Mouse (Mus musculus) liver, embryonic 11.5 days (tissue): ENCODE measurements around the gene Alg9. TPM values are rescaled to one million over a fixed set of nuclear protein-coding genes. Genes with fewer than 3 reads are reported as not detected.

Experiments used
- ATAC-seq: fragments of 200-750 bp; cut with Nextera tagmentation; replicated peaks from 2 replicates; pipeline ENCODE4 v1.8.0; 2017; ENCODE audit warnings: moderate number of reproducible peaks, mild to moderate bottlenecking, moderate TSS enrichment, moderate library complexity; ENCODE audit not compliant: low FRiP score
- DNase-seq: peaks from one replicate; pipeline ENCODE4 v3.0.0-alpha.2; 2017; ENCODE audit warnings: low spot score
- H3K27ac ChIP-seq: fragments of 300-500 bp; sonication (generic); 2 replicates; pipeline ENCODE4 v1.5.1; 2014; ENCODE audit warnings: mild to moderate bottlenecking, low read depth, low read length, control low read depth
- H3K27me3 ChIP-seq: fragments of 300-500 bp; sonication (generic); replicated peaks from 2 replicates; pipeline ENCODE4 v1.6.1; 2014; ENCODE audit warnings: low read length, mixed read lengths; ENCODE audit not compliant: control insufficient read depth, insufficient read depth
- H3K36me3 ChIP-seq: fragments of 300-500 bp; sonication (generic); 2 replicates; pipeline ENCODE4 v1.6.1; 2014; ENCODE audit warnings: mild to moderate bottlenecking, low read length, moderate library complexity, mixed read lengths; ENCODE audit not compliant: control insufficient read depth, insufficient read depth
- H3K4me1 ChIP-seq: fragments of 300-500 bp; sonication (generic); replicated peaks from 2 replicates; pipeline ENCODE4 v1.6.1; 2014; ENCODE audit warnings: low read length, mixed read lengths; ENCODE audit not compliant: control insufficient read depth, insufficient read depth
- H3K4me2 ChIP-seq: fragments of 300-500 bp; sonication (generic); 2 replicates; pipeline ENCODE4 v1.6.1; 2014; ENCODE audit warnings: mild to moderate bottlenecking, control low read depth, moderate library complexity
- H3K4me3 ChIP-seq: fragments of 300-500 bp; sonication (generic); 2 replicates; pipeline ENCODE4 v1.5.1; 2014; ENCODE audit warnings: low read depth, low read length, control low read depth
- H3K9ac ChIP-seq: fragments of 300-500 bp; sonication (generic); 2 replicates; pipeline ENCODE4 v1.6.1; 2014; ENCODE audit warnings: low read depth, low read length, control low read depth
- H3K9me3 ChIP-seq: fragments of 300-500 bp; sonication (generic); 2 replicates; pipeline ENCODE4 v1.6.1; 2016; ENCODE audit warnings: low read length, inconsistent platforms, mixed read lengths; ENCODE audit not compliant: control insufficient read depth
- WGBS: fragments of 180-500 bp; shearing (Covaris S2); extraction: QIAGEN DNeasy Blood & Tissue Kit; methylation state at CpG from one replicate; pipeline ENCODE4 v1.1.7; 2014; 5-methylcytosine and 5-hydroxymethylcytosine counted together
- polyA plus RNA-seq: library from polyadenylated mRNA; unstranded; fragments of >200 nt; fragmentation: Nextera tagmentation; extraction: Ambion mirVana; gene quantifications from 2 replicates; pipeline ENCODE4 v1.2.1, GENCODE M21; 2014

The Alg9 gene
- polyA plus RNA-seq, 1 experiment from 2014 or later, result 33.0 TPM

DNA sequence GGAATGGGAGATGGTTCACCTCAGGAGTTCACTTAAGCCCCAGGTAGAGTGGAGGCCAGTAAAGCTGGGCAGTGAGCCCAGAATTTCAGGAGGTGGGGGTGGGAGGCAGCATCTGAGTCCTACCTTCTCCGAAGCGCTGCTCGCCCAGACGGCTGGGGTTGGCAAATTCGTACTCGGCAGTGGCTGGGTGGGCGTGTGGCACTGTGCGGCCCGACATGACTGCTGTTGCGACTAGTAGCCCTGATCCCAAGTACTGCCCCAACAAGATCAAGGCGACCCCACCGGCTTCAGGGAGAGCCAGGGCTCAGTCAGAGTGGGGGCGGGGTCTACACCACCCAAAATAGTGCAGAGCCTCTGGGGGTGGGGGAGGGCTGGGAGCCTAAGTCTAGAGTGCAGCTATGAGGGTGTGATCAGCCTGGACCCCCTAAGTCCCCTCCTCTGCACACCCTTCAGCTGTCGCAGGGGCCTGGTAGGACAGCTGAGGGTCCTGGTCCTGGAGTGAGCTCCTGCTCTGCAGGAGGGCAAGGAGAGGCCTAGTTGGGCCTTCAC, 22.7 kb upstream of the Alg9 start, which contains the start of gene Hspb2:
Hspb2 (minus strand) TSS at position 301 of the 549 bp plus-strand sequence.
- DNase-seq (peak; percentile 30), ATAC-seq (no peak)
- no peak within 1 kb of the TSS for H3K4me3 ChIP-seq
- H3K4me1 ChIP-seq, result 0 out of 2 replicates have a peak, but pooled peaks cover 2% of the 10 kb centered on the region
- no peaks in the 10 kb centered on the region for H3K9me3 ChIP-seq
- H3K36me3 ChIP-seq, result no peaks in the 10 kb centered on the region
- peaks cover 9% of the 10 kb centered on the region; the same call in 1 of the 2 replicates for H3K27me3 ChIP-seq
- no peak within 1 kb of the TSS for H3K27ac ChIP-seq
- 76% methylated on average over 14 of the region's 14 CpGs for WGBS
- H3K4me2 ChIP-seq, result no peak within 1 kb of the TSS; the same call in 1 of the 2 replicates
- H3K9ac ChIP-seq, result no peak within 1 kb of the TSS

DNA sequence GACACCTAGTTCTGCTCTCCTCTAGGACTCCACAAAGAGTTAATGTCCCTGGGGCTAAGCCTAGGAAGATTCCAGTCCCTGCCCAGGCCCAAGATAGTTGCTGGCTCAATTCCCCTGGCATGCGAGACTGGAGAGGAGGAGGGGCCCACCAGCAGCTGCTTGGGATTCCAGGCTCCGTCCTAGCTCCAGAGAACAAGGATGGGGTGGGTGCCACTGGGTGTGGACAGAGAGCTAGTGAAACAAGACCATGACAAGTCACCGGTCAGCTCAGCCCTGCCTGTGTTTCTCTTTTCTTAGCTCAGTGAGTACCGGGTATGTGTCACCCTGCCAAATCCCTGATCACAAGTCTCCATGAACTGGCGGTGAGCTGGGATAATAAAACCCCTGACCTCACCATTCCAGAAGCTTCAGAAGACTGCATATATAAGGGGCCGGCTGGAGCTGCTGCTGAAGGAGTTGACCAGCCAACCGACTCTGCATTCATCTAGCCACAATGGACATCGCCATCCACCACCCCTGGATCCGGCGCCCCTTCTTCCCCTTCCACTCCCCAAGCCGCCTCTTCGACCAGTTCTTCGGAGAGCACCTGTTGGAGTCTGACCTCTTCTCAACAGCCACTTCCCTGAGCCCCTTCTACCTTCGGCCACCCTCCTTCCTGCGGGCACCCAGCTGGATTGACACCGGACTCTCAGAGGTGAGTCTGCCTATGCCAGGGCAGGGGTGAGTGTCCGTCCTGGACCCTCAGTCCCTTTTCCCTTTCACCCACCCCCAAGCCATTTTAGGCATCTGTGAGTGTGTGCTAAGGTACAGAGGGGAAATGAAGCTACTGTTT, 21.8 kb upstream of the Alg9 start:
- Histone ChIP-seq H3K4me1 (0 out of 2 replicates have a peak, but pooled peaks cover 2% of the 10 kb centered on the region), H3K4me3 (no peak overlapping the region), H3K36me3 (no peaks in the 10 kb centered on the region), H3K9me3 (no peaks in the 10 kb centered on the region), H3K27me3 (peaks cover 9% of the 10 kb centered on the region; the same call in 1 of the 2 replicates), H3K9ac (no peak overlapping the region), H3K27ac (no peak overlapping the region), H3K4me2 (no peak overlapping the region; the same call in 1 of the 2 replicates)
- WGBS, result 72% methylated on average over 17 of the region's 17 CpGs
- ATAC-seq (no peak), DNase-seq (peak; percentile 30)

DNA sequence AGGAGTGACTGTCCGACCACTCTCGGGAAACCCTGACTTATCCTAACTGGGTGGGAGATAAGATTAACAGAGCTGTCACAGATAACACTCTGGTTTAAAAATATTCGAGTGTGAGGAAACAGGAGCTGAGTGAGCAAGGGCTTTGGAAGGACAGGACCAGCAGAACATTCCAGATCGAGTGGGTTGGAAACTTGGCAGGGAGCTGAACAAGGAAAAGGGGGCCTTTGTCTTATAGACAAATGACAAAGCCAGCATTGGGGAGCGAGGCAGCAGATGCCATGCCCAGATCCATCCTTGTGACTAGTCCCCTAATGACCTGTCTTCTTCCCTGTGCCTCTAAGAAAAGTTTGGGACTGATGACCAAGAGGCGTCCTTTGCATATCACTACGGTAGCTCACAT, 20.9 kb upstream of the Alg9 start:
- Histone ChIP-seq H3K9ac (no peak overlapping the region), H3K27ac (no peak overlapping the region), H3K4me3 (no peak overlapping the region), H3K9me3 (no peaks in the 10 kb centered on the region), H3K4me1 (0 out of 2 replicates have a peak, but pooled peaks cover 2% of the 10 kb centered on the region), H3K27me3 (peaks cover 9% of the 10 kb centered on the region; the same call in 1 of the 2 replicates), H3K4me2 (no peak overlapping the region), H3K36me3 (no peaks in the 10 kb centered on the region)
- DNase-seq (no peak), ATAC-seq (no peak)
- WGBS, result 40% methylated on average over 7 of the region's 7 CpGs

DNA sequence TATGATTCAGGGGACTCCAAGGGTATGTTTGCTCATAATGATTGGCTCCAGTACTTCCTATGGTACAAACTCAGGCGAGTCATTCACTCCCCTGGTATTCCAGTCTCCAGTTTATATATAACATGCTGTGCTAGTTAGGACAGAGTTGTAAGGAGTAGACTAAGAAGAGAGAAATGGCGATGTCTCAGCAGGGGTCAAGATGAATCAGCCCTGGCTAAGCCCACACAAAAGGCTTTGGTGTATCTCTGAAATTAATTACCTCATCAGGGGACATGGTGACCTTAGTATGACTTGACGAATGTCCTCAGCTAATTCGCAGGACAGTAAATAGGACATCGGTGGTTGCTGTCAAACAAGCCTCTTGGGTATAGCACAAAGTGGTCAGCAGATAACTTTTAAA, 18.1 kb upstream of the Alg9 start:
- H3K9ac ChIP-seq, result no peak overlapping the region
- WGBS, result 61% methylated on average over 5 of the region's 5 CpGs

DNA sequence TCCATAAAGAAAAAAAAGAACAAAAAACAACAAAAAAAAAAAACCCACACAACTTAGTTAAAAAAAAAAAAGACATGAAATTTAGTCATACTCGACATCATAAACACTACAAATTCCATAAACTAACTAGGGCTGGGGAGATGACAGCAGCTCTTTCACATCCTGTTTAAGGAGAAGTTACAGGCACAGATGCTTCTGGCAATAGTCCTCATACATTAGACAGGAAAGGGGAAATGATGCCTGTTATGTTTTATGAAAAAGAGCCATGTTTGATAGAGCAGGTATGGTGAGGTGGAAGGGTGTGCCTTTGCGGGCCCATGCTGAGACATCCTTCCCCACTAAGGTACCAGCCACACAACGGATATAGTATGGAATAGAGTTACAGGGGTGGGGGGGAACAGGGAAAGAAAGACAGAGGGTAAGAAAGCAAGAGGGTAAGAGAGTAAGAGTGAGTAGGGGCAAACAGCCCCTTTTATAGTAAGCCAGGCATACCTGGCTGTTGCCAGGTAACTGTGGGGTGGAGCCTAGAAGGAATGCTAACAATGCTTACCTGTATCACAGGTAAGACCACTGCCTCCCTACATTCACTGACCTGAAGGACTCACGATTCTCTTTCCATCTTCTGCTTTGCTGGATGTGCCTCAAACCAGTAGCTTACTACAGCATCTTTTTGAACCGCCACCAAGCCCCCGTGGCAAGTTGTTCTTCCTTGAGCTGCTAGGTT, 13.1 kb upstream of the Alg9 start:
- Histone ChIP-seq H3K4me3 (no peak overlapping the region), H3K4me1 (no peaks in the 10 kb centered on the region), H3K27ac (no peak overlapping the region), H3K9me3 (no peaks in the 10 kb centered on the region), H3K9ac (no peak overlapping the region), H3K36me3 (no peaks in the 10 kb centered on the region), H3K4me2 (no peak overlapping the region), H3K27me3 (no peaks in the 10 kb centered on the region)
- no peak for DNase-seq
- no peak for ATAC-seq
- 66% methylated on average over 6 of the region's 6 CpGs for WGBS

More for the DNA sequence above, 18.1 kb upstream of the Alg9 start:
- Histone ChIP-seq H3K4me3 (no peak overlapping the region), H3K27ac (no peak overlapping the region), H3K27me3 (peaks cover 5% of the 10 kb centered on the region; the same call in 1 of the 2 replicates), H3K9me3 (no peaks in the 10 kb centered on the region), H3K4me2 (no peak overlapping the region), H3K36me3 (no peaks in the 10 kb centered on the region), H3K4me1 (0 out of 2 replicates have a peak, but pooled peaks cover 2% of the 10 kb centered on the region)
- DNase-seq, result no peak
- no peak for ATAC-seq

DNA sequence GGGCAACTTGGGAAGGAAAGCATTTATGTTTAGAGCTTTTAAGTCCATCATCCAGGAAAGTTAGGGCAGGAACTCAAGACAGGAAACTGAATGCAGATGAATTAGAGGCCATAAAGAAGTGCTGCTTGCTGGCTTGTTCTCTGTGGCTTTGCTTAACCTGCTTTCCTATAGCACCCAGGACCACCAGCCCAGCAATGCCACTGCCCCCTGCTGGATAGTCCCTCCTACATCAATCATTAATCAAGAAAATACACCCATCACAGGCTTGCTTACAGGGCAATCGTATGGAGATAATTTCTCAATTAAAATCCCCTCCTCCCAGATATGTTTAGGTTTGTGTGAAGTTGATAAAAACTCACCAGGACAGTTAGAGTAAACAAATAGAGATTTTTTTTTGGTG, 11.5 kb upstream of the Alg9 start:
- no peak overlapping the region for H3K4me2 ChIP-seq
- H3K36me3 ChIP-seq, result no peaks in the 10 kb centered on the region
- no peaks in the 10 kb centered on the region for H3K27me3 ChIP-seq
- no peak overlapping the region for H3K4me3 ChIP-seq
- H3K27ac ChIP-seq, result no peak overlapping the region
- H3K9ac ChIP-seq, result no peak overlapping the region
- 68% methylated on average over 1 of the region's 1 CpGs for WGBS
- DNase-seq, result no peak
- H3K9me3 ChIP-seq, result no peaks in the 10 kb centered on the region
- no peak for ATAC-seq
- H3K4me1 ChIP-seq, result no peaks in the 10 kb centered on the region; the same call in 1 of the 2 replicates

DNA sequence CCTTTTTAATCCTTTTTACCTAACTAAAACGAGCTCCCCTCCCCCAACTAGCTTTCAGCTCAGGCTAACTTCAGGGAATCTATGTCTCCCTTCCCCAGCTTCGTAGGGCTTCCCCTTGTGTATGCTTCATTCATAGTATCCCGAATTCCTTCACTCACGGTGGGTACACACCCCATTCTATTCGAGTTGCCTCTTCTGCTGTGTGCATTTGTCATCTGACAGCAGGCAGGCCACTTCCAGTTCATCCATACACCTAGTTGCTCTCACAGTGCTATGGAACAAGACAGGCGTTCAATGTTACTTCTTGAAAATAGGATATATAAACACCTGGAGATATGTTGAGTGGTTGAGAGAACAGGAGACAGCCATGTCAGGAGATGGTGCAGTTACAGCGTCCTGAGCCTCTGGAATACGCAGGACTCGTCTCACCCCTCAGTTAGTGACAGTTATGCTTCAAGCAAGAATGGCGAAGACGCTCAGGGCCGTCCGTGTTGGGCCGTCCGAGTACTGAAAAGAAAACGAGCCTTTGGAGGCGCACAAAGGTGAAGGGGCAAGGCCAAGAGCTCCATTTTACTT, 7.2 kb upstream of the Alg9 start:
- peak; percentile 26 for ATAC-seq
- H3K27me3 ChIP-seq, result no peaks in the 10 kb centered on the region
- H3K9ac ChIP-seq, result peak overlapping the region; percentile 76
- H3K27ac ChIP-seq, result peak overlapping the region; percentile 91
- peak overlapping the region; percentile 86 for H3K4me2 ChIP-seq
- no peak for DNase-seq
- WGBS, result 4% methylated on average over 17 of the region's 17 CpGs
- H3K4me3 ChIP-seq, result peak overlapping the region; percentile 64
- H3K9me3 ChIP-seq, result no peaks in the 10 kb centered on the region
- no peaks in the 10 kb centered on the region for H3K36me3 ChIP-seq
- peaks cover 8% of the 10 kb centered on the region; the same call in 1 of the 2 replicates for H3K4me1 ChIP-seq
